10 mouse cellular contexts compared by ENCODE assay signal in the genomic region with DNA sequence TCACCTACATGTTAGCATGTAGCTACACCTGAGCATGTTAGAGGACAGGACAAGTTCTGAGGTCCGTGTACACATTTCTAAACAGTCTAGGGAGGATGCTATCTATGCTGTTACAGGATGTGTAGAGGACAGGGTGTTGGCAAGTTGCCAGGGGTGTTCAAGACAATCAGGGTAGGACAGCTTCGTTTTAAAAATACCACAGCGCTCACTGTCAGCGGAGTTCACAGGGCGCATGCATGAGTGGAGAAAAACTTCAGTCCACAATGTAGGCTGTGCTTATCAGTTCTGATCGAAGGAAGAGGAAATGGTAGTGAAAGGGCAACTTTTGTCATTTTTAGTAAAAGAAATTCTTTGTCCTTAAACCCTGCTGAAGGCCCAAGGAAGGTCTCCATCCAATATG.
A peak's percentile ranks its signal among the peaks of the same experiment; 100 is the strongest.
DNase-seq lines count a peak whose midpoint lies in the region; ATAC-seq and TF ChIP-seq lines count a peak whose summit lies in the region.
"Had no signal": no experiment of that assay in that cellular context is flagged by ENCODE, and none has a peak within 500 bp of the region (broad histone marks: within the 10 kb centered on the region; RNA-seq: fewer than 3 reads in every experiment).

No protein-coding gene starts in this region.

- no peak for TF ChIP-seq POLR2A in spleen, adult 2 months (IDR thresholded peaks at IDR 0.05; ENCODE audit: low read depth, low read length)

- WGBS in kidney, embryonic 14.5 days, result 68% methylated on average over 6 of the region's 6 CpGs
- 16% methylated on average over 6 of the region's 6 CpGs for WGBS in spleen, adult 2 months
- WGBS in hindbrain, embryonic 10.5 days, result 84% methylated on average over 6 of the region's 6 CpGs

- DNase-seq in kidney, adult 9 months, result no peak
- peak; percentile 58 for DNase-seq in MEL-GATA-1-ER (ENCODE audit: extremely low read depth, low read depth)
- peak; percentile 33 to 57 for DNase-seq in spleen, adult 2 months (ENCODE audit: low read depth in 1 of 2, low spot score in 2 of 2)
- no peak for DNase-seq in hindbrain, embryonic 10.5 days (ENCODE audit: low spot score)
- DNase-seq in urinary bladder, postnatal 14 days (ENCODE audit: low spot score), result no peak
- no peak for DNase-seq in yolk sac, embryonic 10.5 days (ENCODE audit: low spot score)

- H3K27me3 ChIP-seq in kidney, embryonic 14.5 days (ENCODE audit: control insufficient read depth, insufficient read depth, low read length), result no peaks in the 10 kb centered on the region
- no peaks in the 10 kb centered on the region for H3K27me3 ChIP-seq in spleen, adult 2 months (ENCODE audit: control insufficient read depth, insufficient read depth, low read length)
- H3K27me3 ChIP-seq in hindbrain, embryonic 10.5 days (ENCODE audit: insufficient read depth, poor library complexity, severe bottlenecking), result no peaks in the 10 kb centered on the region
- H3K27me3 ChIP-seq: embryonic facial prominence, embryonic 13.5 days; neural tube, embryonic 13.5 days had no signal

- ATAC-seq in kidney, embryonic 14.5 days (ENCODE audit: low FRiP score, low TSS enrichment), result 0 out of 2 replicates have a peak, but pooled peaks have one; percentile 57
- peak; percentile 90 for ATAC-seq in inflammation-experienced regulatory T-cells, adult 6 months

- H3K9ac ChIP-seq in kidney, embryonic 14.5 days (ENCODE audit: low read depth, low read length), result no peak overlapping the region
- H3K9ac ChIP-seq: embryonic facial prominence, embryonic 13.5 days; neural tube, embryonic 13.5 days had no signal

- no peak overlapping the region for H3K4me3 ChIP-seq in kidney, embryonic 14.5 days (ENCODE audit: low read length)
- no peak overlapping the region for H3K4me3 ChIP-seq in spleen, adult 2 months (ENCODE audit: extremely low read depth, insufficient read depth, insufficient read length)
- no peak overlapping the region for H3K4me3 ChIP-seq in hindbrain, embryonic 10.5 days
- H3K4me3 ChIP-seq: embryonic facial prominence, embryonic 13.5 days; neural tube, embryonic 13.5 days had no signal

- no peak for TF ChIP-seq CTCF in spleen, adult 2 months (IDR thresholded peaks at IDR 0.05; ENCODE audit: extremely low read depth, insufficient read depth, insufficient read length, insufficient replicate concordance)

- H3K4me2 ChIP-seq in kidney, embryonic 14.5 days (replicated peaks; ENCODE audit: low read depth, low read length), result no peak overlapping the region
- H3K4me2 ChIP-seq: embryonic facial prominence, embryonic 13.5 days; neural tube, embryonic 13.5 days had no signal

- no peak overlapping the region for H3K27ac ChIP-seq in kidney, embryonic 14.5 days (ENCODE audit: low read depth, low read length)
- H3K27ac ChIP-seq in spleen, adult 2 months (ENCODE audit: insufficient read depth, low read length), result no peak overlapping the region
- H3K27ac ChIP-seq in hindbrain, embryonic 10.5 days, result no peak overlapping the region
- H3K27ac ChIP-seq: embryonic facial prominence, embryonic 13.5 days; neural tube, embryonic 13.5 days had no signal

- no peaks in the 10 kb centered on the region for H3K9me3 ChIP-seq in kidney, embryonic 14.5 days (ENCODE audit: control insufficient read depth, low read length)
- H3K9me3 ChIP-seq in hindbrain, embryonic 10.5 days, result no peaks in the 10 kb centered on the region
- H3K9me3 ChIP-seq: embryonic facial prominence, embryonic 13.5 days; neural tube, embryonic 13.5 days had no signal

- peaks cover 24% of the 10 kb centered on the region; the same call in 1 of the 2 replicates for H3K36me3 ChIP-seq in kidney, embryonic 14.5 days (ENCODE audit: control insufficient read depth, insufficient read depth, low read length)
- peaks cover 9% of the 10 kb centered on the region for H3K36me3 ChIP-seq in spleen, adult 2 months (ENCODE audit: control insufficient read depth, insufficient read depth, low read length)
- peaks cover 27% of the 10 kb centered on the region; the same call in 1 of the 2 replicates for H3K36me3 ChIP-seq in hindbrain, embryonic 10.5 days
- H3K36me3 ChIP-seq: neural tube, embryonic 13.5 days had no signal

- H3K4me1 ChIP-seq in kidney, embryonic 14.5 days (ENCODE audit: control insufficient read depth, insufficient read depth, low read length), result no peaks in the 10 kb centered on the region
- peaks cover 2% of the 10 kb centered on the region; the same call in 1 of the 2 replicates for H3K4me1 ChIP-seq in spleen, adult 2 months (ENCODE audit: control insufficient read depth, insufficient read depth, insufficient read length)
- H3K4me1 ChIP-seq in hindbrain, embryonic 10.5 days (replicated peaks), result no peaks in the 10 kb centered on the region
- H3K4me1 ChIP-seq: embryonic facial prominence, embryonic 13.5 days; neural tube, embryonic 13.5 days had no signal

Comparison
In these comparisons a context has a peak if more than half of its experiments do, and no peak if none do; other contexts are left out.
1. DNase-seq: peak in MEL-GATA-1-ER (single experiment) and spleen, adult 2 months (2 of 2); none in kidney, adult 9 months (single experiment), hindbrain, embryonic 10.5 days (single experiment), urinary bladder, postnatal 14 days (single experiment) and yolk sac, embryonic 10.5 days (single experiment).